Mouse (Mus musculus) lung, embryonic 15.5 days (tissue): ENCODE measurements around the gene Plekha8. TPM values are rescaled to one million over a fixed set of nuclear protein-coding genes. Genes with fewer than 3 reads are reported as not detected.

Source experiments
- ATAC-seq: fragments of 200-750 bp; cut with Nextera tagmentation; 2 replicates; pipeline ENCODE4 v1.8.0; 2017; ENCODE audit warnings: moderate number of reproducible peaks, borderline replicate concordance; ENCODE audit not compliant: low FRiP score, low TSS enrichment; ENCODE audit errors: extremely low read depth
- H3K27ac ChIP-seq: fragments of 300-500 bp; sonication (generic); 2 replicates; pipeline ENCODE4 v1.5.1; 2015; ENCODE audit warnings: moderate library complexity, mild to moderate bottlenecking, inconsistent platforms
- H3K27me3 ChIP-seq: fragments of 300-500 bp; sonication (generic); 2 replicates; pipeline ENCODE4 v1.6.1; 2015; ENCODE audit warnings: inconsistent platforms
- H3K36me3 ChIP-seq: fragments of 300-500 bp; sonication (generic); 2 replicates; pipeline ENCODE4 v1.6.1; 2015; ENCODE audit warnings: inconsistent platforms
- H3K4me1 ChIP-seq: fragments of 300-500 bp; sonication (generic); 2 replicates; pipeline ENCODE4 v1.6.1; 2015; ENCODE audit warnings: inconsistent platforms
- H3K4me2 ChIP-seq: fragments of 300-500 bp; sonication (generic); 2 replicates; pipeline ENCODE4 v1.6.1; 2015; ENCODE audit warnings: inconsistent platforms, mild to moderate bottlenecking, moderate library complexity
- H3K4me3 ChIP-seq: fragments of 300-500 bp; sonication (generic); 2 replicates; pipeline ENCODE4 v1.5.1; 2015; ENCODE audit warnings: mild to moderate bottlenecking, inconsistent platforms
- H3K9ac ChIP-seq: fragments of 300-500 bp; sonication (generic); 2 replicates; pipeline ENCODE4 v1.6.1; 2015; ENCODE audit warnings: inconsistent platforms
- H3K9me3 ChIP-seq: fragments of 300-500 bp; sonication (generic); 2 replicates; pipeline ENCODE4 v1.6.1; 2016; ENCODE audit warnings: inconsistent platforms
- WGBS: fragments of 180-500 bp; shearing (Covaris S2); methylation state at CpG from one replicate; pipeline ENCODE4 v1.1.7; 2015; 5-methylcytosine and 5-hydroxymethylcytosine counted together
- polyA plus RNA-seq: library from polyadenylated mRNA; unstranded; fragments of >200 nt; fragmentation: Nextera tagmentation; extraction: Ambion mirVana; gene quantifications from 2 replicates; pipeline ENCODE4 v1.2.1, GENCODE M21; 2015

Plekha8 gene
- polyA plus RNA-seq, 1 experiment from 2014 or later, result 7.0 TPM

DNA sequence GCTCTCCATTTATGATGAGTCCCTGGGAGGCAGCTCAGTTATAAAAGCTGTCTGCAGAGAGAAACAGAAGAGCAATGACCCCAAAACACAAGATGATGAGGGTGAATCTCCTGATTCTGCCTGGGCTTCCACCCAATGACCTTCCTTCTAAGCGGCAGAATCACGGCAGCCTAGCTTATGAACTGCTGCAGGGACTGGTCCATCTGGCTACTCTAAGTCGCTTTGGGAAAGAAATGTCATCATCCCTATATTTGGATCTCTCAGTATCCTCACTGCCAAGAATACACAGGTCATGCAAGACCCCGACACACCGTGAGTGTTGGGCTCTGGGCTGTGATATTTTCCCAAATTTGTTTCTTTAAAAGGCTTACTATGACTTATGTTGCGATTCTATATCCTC, 75.0 kb downstream of the Plekha8 start:
- 75% methylated on average over 6 of the region's 6 CpGs for WGBS
- Histone ChIP-seq H3K9ac (no peak overlapping the region), H3K27me3 (no peaks in the 10 kb centered on the region), H3K4me1 (no peaks in the 10 kb centered on the region), H3K27ac (no peak overlapping the region), H3K9me3 (no peaks in the 10 kb centered on the region; the same call in 1 of the 2 replicates), H3K36me3 (no peaks in the 10 kb centered on the region), H3K4me3 (no peak overlapping the region), H3K4me2 (no peak overlapping the region)
- no peak for ATAC-seq

DNA sequence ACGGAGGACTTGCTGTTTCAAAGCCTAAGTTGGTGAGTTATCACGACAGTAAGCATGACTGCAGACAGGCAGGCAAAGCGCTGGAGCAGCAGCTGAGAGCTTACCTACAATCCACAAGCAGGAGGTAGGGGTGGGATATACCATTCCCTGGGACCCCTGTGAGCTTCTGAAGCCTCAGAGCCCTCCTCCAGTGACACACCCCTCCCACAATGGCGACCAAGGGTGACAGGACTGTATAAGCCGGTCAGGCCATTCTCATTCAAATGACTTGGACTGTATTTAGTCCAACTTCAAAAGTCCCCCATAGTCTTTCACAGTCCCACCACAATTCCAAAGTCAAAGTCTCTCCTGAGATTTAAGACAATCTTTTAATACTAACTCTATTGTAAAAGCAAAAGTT, 78.0 kb downstream of the Plekha8 start:
- no peaks in the 10 kb centered on the region for H3K4me1 ChIP-seq
- H3K36me3 ChIP-seq, result no peaks in the 10 kb centered on the region
- 44% methylated on average over 5 of the region's 5 CpGs for WGBS
- no peak overlapping the region for H3K27ac ChIP-seq
- no peaks in the 10 kb centered on the region for H3K9me3 ChIP-seq
- H3K4me2 ChIP-seq, result no peak overlapping the region
- H3K9ac ChIP-seq, result no peak overlapping the region
- ATAC-seq, result no peak
- H3K4me3 ChIP-seq, result no peak overlapping the region
- no peaks in the 10 kb centered on the region for H3K27me3 ChIP-seq

DNA sequence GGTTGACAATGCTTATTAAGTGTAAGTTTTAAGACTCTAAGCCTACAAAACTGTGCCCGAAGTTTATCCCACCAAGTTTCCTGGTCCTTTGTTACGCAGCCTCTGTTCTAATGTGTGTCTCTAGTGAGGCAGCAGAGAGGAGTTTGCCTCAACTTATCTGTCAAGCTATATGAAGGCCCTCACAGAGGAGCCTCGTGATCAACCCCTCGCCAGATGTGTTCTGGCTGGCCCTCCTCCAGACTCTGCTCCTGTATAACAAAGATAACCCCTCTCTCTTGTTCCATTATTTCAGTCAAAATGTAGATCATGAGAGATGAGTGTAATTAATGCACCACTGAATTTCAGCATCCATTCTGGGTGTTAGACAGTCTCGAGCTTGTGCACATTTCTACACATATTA, 84.8 kb downstream of the Plekha8 start:
- Histone ChIP-seq H3K36me3 (no peaks in the 10 kb centered on the region), H3K4me2 (no peak overlapping the region), H3K27me3 (peaks cover 35% of the 10 kb centered on the region), H3K9me3 (no peaks in the 10 kb centered on the region), H3K27ac (no peak overlapping the region), H3K4me3 (no peak overlapping the region), H3K4me1 (peaks cover 13% of the 10 kb centered on the region), H3K9ac (no peak overlapping the region)
- ATAC-seq, result no peak
- 63% methylated on average over 5 of the region's 5 CpGs for WGBS

DNA sequence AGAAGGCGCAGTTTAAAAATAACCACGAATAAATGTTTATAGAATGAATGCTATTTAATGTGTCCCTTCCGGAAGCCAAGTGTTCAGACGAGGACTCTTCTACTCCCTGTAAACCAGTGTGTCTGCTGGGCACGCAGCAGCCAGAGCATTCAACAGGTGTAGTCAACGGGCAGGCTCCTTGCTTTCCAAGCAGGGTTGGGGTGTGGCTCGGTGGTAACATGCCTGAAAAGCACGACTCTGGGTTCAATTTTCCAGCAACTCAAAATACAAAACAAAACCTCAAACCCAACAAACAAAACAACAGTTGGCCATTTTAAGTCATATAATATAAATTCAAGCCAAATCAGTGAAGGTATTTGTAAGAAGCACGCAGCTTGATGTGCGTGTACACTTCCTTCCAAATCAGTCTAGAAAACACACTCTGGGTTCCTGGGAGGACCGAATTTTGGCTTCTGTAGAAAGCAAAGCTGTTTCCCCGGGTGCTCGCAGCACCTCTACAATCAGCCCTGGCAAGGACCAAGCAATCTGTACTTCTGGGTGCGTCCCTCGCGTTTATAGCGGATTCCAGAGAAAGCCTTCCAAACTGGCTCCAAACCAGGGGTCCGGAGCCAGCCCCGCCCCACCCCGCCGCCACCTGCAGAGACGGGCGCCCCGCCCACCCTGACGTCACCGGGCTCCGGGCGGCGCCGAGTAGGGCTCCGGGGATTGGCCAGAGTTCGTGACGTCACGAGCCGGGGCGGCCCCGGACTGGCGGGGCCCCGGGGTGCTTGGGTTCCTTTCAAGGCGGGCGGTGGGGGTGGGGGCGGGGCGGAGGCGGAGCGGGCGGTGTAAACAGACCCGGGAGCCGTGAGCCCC, 86.2 kb downstream of the Plekha8 start, which contains the start of gene Mturn:
Gene Mturn (plus strand): TSS at position 734 of the 855 bp plus-strand sequence.
- Histone ChIP-seq H3K4me1 (peaks cover 13% of the 10 kb centered on the region), H3K4me2 (peak within 1 kb of the TSS; percentile 98), H3K4me3 (peak within 1 kb of the TSS; percentile 65), H3K27ac (peak within 1 kb of the TSS; percentile 54; the same call in 1 of the 2 replicates), H3K9me3 (no peaks in the 10 kb centered on the region), H3K27me3 (peaks cover 39% of the 10 kb centered on the region), H3K9ac (peak within 1 kb of the TSS; percentile 46), H3K36me3 (no peaks in the 10 kb centered on the region)
- peak; percentile 98 for ATAC-seq
- WGBS, result 3% methylated on average over 31 of the region's 48 CpGs

DNA sequence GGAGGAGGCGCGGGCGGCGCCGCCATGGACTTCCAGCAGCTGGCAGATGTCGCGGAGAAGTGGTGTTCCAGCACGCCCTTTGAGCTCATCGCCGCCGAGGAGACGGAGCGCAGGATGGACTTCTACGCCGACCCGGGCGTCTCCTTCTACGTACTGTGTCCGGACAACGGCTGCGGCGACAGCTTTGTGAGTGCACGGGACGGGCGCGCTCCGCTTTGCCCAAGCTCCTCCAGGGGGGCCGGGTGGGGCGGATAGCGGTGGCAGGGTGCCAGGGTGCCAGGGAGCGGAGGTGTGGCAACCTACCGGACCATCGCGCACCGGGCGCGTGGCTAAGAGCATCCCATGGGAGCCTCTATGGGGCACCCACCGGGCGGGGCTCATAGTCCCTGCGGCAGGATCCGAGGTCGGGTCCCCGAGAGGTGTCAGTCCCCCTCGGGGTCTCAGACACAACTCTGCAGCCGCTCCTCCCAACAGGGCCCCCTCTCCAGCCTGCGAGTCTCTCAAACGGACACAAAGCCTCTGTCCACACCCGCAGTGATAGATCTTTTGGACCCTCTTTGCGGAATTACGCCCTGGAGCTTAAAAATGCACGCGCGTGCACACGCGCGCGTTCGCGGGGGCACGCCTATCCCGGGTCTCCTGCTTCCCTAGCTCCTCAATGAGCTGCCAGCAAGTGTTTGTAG, 87.0 kb downstream of the Plekha8 start:
- peak overlapping the region; percentile 46 for H3K9ac ChIP-seq
- H3K4me1 ChIP-seq, result peaks cover 13% of the 10 kb centered on the region
- H3K27ac ChIP-seq, result 0 out of 2 replicates have a peak overlapping the region, but pooled peaks have one; percentile 16
- H3K36me3 ChIP-seq, result no peaks in the 10 kb centered on the region
- H3K4me3 ChIP-seq, result peak overlapping the region; percentile 65
- peaks cover 39% of the 10 kb centered on the region for H3K27me3 ChIP-seq
- peak; percentile 68 for ATAC-seq
- WGBS, result under 1% methylated on average over 56 of the region's 61 CpGs
- H3K4me2 ChIP-seq, result peak overlapping the region; percentile 98
- H3K9me3 ChIP-seq, result no peaks in the 10 kb centered on the region

DNA sequence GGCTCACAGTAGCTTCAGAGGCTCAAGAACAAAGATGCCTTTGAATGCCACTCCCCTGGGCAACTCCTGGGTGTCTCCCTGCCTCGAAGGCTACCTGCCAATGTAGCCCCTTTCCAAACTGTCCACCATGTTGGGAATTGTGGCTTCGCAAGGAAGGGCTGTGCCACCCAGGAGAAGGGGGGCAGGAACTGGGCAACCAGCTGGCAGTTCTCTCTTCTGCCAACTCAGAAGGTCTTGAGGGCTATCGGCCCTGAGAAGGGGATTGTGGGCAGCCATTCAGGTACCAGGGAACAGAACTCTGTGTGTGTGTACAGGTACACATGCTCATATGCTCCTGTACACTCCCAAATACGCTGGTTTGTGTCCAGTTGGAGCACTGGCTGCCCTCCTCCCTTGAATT, 89.2 kb downstream of the Plekha8 start:
- Histone ChIP-seq H3K36me3 (no peaks in the 10 kb centered on the region), H3K9ac (no peak overlapping the region), H3K27me3 (peaks cover 48% of the 10 kb centered on the region), H3K9me3 (no peaks in the 10 kb centered on the region), H3K27ac (no peak overlapping the region), H3K4me1 (peaks cover 13% of the 10 kb centered on the region), H3K4me3 (no peak overlapping the region), H3K4me2 (no peak overlapping the region)
- 80% methylated on average over 4 of the region's 4 CpGs for WGBS
- ATAC-seq, result no peak

DNA sequence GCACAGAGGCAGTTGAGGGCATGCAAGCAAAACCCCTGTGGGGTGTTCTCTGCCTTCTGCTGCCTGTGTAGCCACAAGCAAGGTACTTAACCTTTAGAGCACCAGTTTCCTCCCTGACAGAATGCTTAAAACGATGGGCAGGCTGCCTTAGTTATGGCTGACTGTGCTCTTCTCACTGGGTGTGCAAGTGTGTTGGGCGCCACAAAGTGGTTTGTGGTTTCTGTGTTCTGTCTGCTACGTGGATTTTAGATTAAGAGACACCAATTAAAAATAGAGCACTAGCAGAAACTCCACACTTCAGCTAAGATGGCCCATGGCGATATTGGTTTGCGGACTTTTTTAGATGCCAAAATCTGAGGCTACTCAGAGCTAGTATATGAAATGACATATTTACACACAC, 90.2 kb downstream of the Plekha8 start:
- 82% methylated on average over 5 of the region's 5 CpGs for WGBS
- Histone ChIP-seq H3K4me1 (peaks cover 13% of the 10 kb centered on the region), H3K27me3 (peaks cover 39% of the 10 kb centered on the region), H3K4me3 (no peak overlapping the region), H3K9ac (no peak overlapping the region), H3K36me3 (no peaks in the 10 kb centered on the region), H3K27ac (no peak overlapping the region), H3K4me2 (no peak overlapping the region), H3K9me3 (no peaks in the 10 kb centered on the region)
- ATAC-seq, result no peak

DNA sequence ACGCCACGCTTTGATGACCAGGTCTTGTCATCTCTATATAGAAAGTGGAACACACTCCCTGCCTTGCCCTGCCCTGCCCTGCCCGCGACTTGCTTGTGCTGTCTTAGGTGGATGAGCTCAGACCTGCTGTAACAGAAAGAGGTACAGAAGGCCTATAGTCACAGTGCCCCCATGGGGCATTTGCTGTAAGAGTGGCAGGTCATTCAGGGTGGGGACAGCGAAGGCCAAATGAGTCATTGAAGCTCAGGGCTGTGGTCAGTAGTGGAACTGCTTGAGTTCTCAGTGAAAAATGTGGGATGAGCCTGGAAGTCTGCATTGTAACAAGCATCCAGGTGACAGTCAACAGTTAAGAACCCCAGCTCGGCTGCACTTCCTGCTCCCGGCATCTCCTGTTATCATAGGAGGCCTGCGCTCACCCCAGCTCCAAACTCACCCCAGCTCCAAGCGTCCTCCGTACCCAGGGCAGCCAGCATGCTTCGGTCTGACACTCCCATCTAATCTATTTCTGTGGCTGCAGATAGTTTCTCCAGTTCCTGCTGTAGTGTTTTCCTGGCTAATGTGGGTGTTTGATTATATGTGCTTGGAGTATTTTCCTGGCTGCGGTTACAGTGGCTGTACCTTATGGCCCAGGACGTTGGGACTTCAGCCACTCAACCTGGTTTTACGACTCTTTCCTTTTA, 90.9 kb downstream of the Plekha8 start:
- no peaks in the 10 kb centered on the region for H3K36me3 ChIP-seq
- H3K4me2 ChIP-seq, result no peak overlapping the region
- H3K4me1 ChIP-seq, result peaks cover 10% of the 10 kb centered on the region
- no peak overlapping the region for H3K9ac ChIP-seq
- no peak overlapping the region for H3K4me3 ChIP-seq
- no peaks in the 10 kb centered on the region for H3K9me3 ChIP-seq
- peaks cover 38% of the 10 kb centered on the region for H3K27me3 ChIP-seq
- H3K27ac ChIP-seq, result no peak overlapping the region
- 69% methylated on average over 14 of the region's 14 CpGs for WGBS
- no peak for ATAC-seq

DNA sequence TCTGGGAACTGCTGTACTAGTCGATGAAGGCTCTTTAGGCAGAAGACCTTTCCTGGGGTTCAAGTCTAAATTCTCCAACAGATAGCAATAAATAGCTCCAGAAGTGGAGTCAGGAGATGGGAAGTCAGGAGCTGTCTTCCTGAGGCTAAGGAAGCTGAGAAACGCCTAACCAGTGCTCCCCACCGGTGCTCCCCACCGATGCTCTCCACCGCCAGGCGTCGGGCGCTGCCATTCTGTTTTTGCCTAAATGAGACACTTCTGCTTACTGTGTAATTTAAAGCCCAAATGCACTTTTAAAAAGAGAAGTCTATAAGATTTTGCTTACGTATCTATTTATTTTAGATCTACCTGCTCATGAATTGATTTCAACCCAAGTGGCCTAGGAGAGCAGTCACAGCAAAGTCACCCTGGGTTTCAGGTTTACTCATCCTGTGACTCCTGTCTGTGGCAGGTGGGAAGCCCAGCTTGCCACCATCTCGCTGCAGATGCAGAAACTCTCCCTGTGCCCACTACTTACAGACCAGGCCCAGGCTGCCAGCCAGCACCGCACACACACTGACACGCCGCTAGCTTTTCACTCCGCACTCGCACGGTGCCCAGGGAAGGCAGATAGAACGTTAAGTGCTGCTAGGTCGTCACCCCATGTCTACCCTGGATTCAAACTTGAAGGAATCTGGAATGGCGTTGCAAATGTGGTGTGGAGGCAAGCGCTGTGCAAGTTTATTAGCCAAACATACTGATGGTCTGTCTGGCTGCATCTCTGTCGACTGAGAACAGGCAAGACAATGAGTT, 92.2 kb downstream of the Plekha8 start:
- WGBS, result 85% methylated on average over 21 of the region's 21 CpGs
- Histone ChIP-seq H3K4me3 (no peak overlapping the region), H3K4me2 (no peak overlapping the region), H3K9ac (no peak overlapping the region), H3K27ac (no peak overlapping the region), H3K27me3 (peaks cover 38% of the 10 kb centered on the region), H3K9me3 (no peaks in the 10 kb centered on the region), H3K4me1 (peaks cover 5% of the 10 kb centered on the region; the same call in 1 of the 2 replicates), H3K36me3 (no peaks in the 10 kb centered on the region)
- no peak for ATAC-seq

DNA sequence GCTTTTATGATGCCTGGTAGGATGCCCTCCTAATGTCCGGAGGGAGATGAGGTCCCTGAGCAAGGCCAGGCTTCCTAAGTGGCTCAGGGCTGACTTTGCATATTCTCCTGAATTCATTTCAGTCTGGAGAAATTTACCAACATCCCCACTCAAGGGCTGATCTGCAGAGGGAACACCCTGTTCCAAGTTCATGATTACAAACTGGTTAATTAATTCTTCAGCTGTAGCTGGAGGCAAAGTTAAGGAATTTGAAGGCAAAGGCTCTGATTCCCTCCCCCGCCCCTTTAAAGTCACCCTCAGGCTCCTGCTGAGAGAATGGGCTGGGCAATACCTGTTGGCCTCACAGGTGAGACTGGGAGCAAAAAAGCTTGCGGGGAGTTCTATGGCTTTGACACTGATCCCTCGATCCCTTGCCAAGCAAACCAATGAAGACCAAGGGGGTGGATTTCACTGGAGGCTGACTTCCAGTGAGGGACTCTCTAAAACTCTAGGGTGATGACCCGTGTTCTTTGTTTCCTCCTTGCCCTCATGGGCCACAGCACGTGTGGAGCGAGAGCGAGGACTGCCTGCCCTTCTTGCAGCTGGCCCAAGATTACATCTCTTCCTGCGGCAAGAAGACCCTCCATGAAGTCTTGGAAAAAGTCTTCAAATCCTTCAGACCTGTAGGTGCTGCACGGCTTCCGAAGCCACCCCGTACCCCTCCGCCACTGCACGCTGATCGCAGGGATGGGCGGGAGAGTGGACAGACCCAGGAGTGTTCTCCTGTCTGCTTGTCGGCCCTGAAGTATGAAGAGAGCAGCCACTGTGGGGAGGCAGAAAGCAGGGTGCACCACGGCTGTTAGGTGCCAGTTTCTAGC, 93.8 kb downstream of the Plekha8 start:
- Histone ChIP-seq H3K27me3 (peaks cover 22% of the 10 kb centered on the region), H3K4me2 (no peak overlapping the region), H3K27ac (no peak overlapping the region), H3K4me1 (no peaks in the 10 kb centered on the region), H3K9me3 (no peaks in the 10 kb centered on the region), H3K9ac (no peak overlapping the region), H3K36me3 (no peaks in the 10 kb centered on the region), H3K4me3 (no peak overlapping the region)
- ATAC-seq, result no peak
- WGBS, result 72% methylated on average over 18 of the region's 18 CpGs
